Mouse (Mus musculus): Measurements from ENCODE around the gene Cntnap4. TPM values are rescaled to one million over a fixed set of nuclear protein-coding genes. Genes with fewer than 3 reads are reported as not detected.
A peak's percentile ranks its signal among the peaks of the same experiment; 100 is the strongest.

The Cntnap4 gene
- polyA plus RNA-seq (2012; ENCODE audit: insufficient read depth, low replicate concordance): not detected in 2 replicates

GRCm38 (mm10) chr8:112569471-112570141, at the start of gene Cntnap4:
Gene Cntnap4 (plus strand): TSS chr8:112570043.
- Histone ChIP-seq H3K27me3 (replicated peaks) (no peaks in the 10 kb centered on the region), H3K4me3 (replicated peaks) (no peak within 1 kb of the TSS), H3K36me3 (replicated peaks; ENCODE audit: low read length) (no peaks in the 10 kb centered on the region), H3K9me3 (peaks cover 7% of the 10 kb centered on the region), H3K4me1 (no peaks in the 10 kb centered on the region)
- no peak for TF ChIP-seq GATA1 (IDR thresholded peaks at IDR 0.05; ENCODE audit: borderline replicate concordance, low read length)
- TF ChIP-seq FLI1 (IDR thresholded peaks at IDR 0.05; ENCODE audit: low read length): no peak

- peak overlapping the region; percentile 1 for H3K4me3 ChIP-seq (replicated peaks)
- no peaks in the 10 kb centered on the region for H3K27me3 ChIP-seq (replicated peaks)
- no peak for TF ChIP-seq GATA1 (IDR thresholded peaks at IDR 0.05; ENCODE audit: borderline replicate concordance, low read length)
- TF ChIP-seq FLI1 (IDR thresholded peaks at IDR 0.05; ENCODE audit: low read length): no peak
- no peaks in the 10 kb centered on the region for H3K4me1 ChIP-seq
- H3K36me3 ChIP-seq (replicated peaks; ENCODE audit: low read length): no peaks in the 10 kb centered on the region
- H3K9me3 ChIP-seq: peaks cover 59% of the 10 kb centered on the region
Observed at GRCm38 (mm10) chr8:112557376-112557775, 12.5 kb upstream of the Cntnap4 start.

GRCm38 (mm10) chr8:112570541-112570940, 698 bp downstream of the Cntnap4 start:
- H3K4me3 ChIP-seq (replicated peaks): no peak overlapping the region
- peaks cover 5% of the 10 kb centered on the region for H3K9me3 ChIP-seq
- H3K4me1 ChIP-seq: no peaks in the 10 kb centered on the region
- no peak for TF ChIP-seq GATA1 (IDR thresholded peaks at IDR 0.05; ENCODE audit: borderline replicate concordance, low read length)
- no peak for TF ChIP-seq FLI1 (IDR thresholded peaks at IDR 0.05; ENCODE audit: low read length)
- H3K36me3 ChIP-seq (replicated peaks; ENCODE audit: low read length): no peaks in the 10 kb centered on the region
- no peaks in the 10 kb centered on the region for H3K27me3 ChIP-seq (replicated peaks)

DNA sequence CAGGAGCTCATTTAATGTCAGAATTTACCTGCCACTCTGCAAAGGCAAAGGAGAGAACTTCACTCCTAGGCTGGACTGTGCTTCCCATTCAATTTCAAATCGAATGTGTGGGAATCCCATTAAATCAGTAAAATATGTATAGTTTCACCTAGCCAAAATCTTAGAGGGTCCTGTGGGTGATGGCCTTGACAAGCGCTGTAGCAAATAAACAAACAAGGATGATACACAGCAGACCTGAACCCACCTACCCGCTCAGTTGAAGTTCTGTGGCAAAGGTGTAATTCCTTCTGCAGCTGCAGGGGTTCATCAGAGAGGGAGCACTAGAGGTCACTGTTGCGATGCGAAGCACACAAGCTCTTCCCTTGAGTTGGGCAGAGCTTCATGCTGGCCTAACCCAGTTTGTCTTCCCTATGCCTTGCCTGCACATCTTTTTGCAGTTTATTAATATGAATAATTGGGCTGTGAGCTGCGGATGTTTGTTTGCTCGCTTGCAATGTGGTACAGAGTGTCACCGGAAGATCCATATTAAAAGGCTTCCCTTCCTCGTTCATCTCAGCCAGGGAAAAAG, 1.6 kb downstream of the Cntnap4 start:
- H3K4me1 ChIP-seq: no peaks in the 10 kb centered on the region
- peak overlapping the region; percentile 8 for H3K4me3 ChIP-seq (replicated peaks)
- no peaks in the 10 kb centered on the region for H3K27me3 ChIP-seq (replicated peaks)
- TF ChIP-seq FLI1 (IDR thresholded peaks at IDR 0.05; ENCODE audit: low read length) (no peak), GATA1 (IDR thresholded peaks at IDR 0.05; ENCODE audit: borderline replicate concordance, low read length) (no peak)
- H3K9me3 ChIP-seq: peaks cover 1% of the 10 kb centered on the region; the same call in 1 of the 2 replicates
- H3K36me3 ChIP-seq (replicated peaks; ENCODE audit: low read length): no peaks in the 10 kb centered on the region

GRCm38 (mm10) chr8:112581473-112581872, 11.6 kb downstream of the Cntnap4 start:
- TF ChIP-seq FLI1 (IDR thresholded peaks at IDR 0.05; ENCODE audit: low read length) (no peak), GATA1 (IDR thresholded peaks at IDR 0.05; ENCODE audit: borderline replicate concordance, low read length) (no peak)
- H3K9me3 ChIP-seq: peaks cover 31% of the 10 kb centered on the region

GRCm38 (mm10) chr8:112583440-112583839, 13.6 kb downstream of the Cntnap4 start:
- no peak for TF ChIP-seq GATA1 (IDR thresholded peaks at IDR 0.05; ENCODE audit: borderline replicate concordance, low read length)
- no peak for TF ChIP-seq FLI1 (IDR thresholded peaks at IDR 0.05; ENCODE audit: low read length)
- peaks cover 40% of the 10 kb centered on the region for H3K9me3 ChIP-seq
- no peaks in the 10 kb centered on the region for H3K4me1 ChIP-seq
- H3K36me3 ChIP-seq (replicated peaks; ENCODE audit: low read length): no peaks in the 10 kb centered on the region
- no peaks in the 10 kb centered on the region for H3K27me3 ChIP-seq (replicated peaks)
- peak overlapping the region; percentile 79 for H3K4me3 ChIP-seq (replicated peaks)

More at GRCm38 (mm10) chr8:112581473-112581872, 11.6 kb downstream of the Cntnap4 start:
- H3K4me3 ChIP-seq (replicated peaks): no peak overlapping the region
- no peaks in the 10 kb centered on the region for H3K27me3 ChIP-seq (replicated peaks)
- no peaks in the 10 kb centered on the region for H3K36me3 ChIP-seq (replicated peaks; ENCODE audit: low read length)
- no peaks in the 10 kb centered on the region for H3K4me1 ChIP-seq

- Histone ChIP-seq H3K27me3 (replicated peaks) (no peaks in the 10 kb centered on the region), H3K4me1 (no peaks in the 10 kb centered on the region), H3K9me3 (peaks cover 63% of the 10 kb centered on the region), H3K36me3 (replicated peaks; ENCODE audit: low read length) (no peaks in the 10 kb centered on the region), H3K4me3 (replicated peaks) (no peak overlapping the region)
- no peak for TF ChIP-seq FLI1 (IDR thresholded peaks at IDR 0.05; ENCODE audit: low read length)
- TF ChIP-seq GATA1 (IDR thresholded peaks at IDR 0.05; ENCODE audit: borderline replicate concordance, low read length): no peak
Observed at GRCm38 (mm10) chr8:112588357-112589051, 18.7 kb downstream of the Cntnap4 start.

GRCm38 (mm10) chr8:112589052-112589389, 19.2 kb downstream of the Cntnap4 start:
- Histone ChIP-seq H3K27me3 (replicated peaks) (no peaks in the 10 kb centered on the region), H3K4me1 (no peaks in the 10 kb centered on the region), H3K9me3 (peaks cover 63% of the 10 kb centered on the region), H3K36me3 (replicated peaks; ENCODE audit: low read length) (no peaks in the 10 kb centered on the region), H3K4me3 (replicated peaks) (no peak overlapping the region)
- no peak for TF ChIP-seq FLI1 (IDR thresholded peaks at IDR 0.05; ENCODE audit: low read length)
- no peak for TF ChIP-seq GATA1 (IDR thresholded peaks at IDR 0.05; ENCODE audit: borderline replicate concordance, low read length)

GRCm38 (mm10) chr8:112596023-112596776, 26.4 kb downstream of the Cntnap4 start:
- Histone ChIP-seq H3K27me3 (replicated peaks) (no peaks in the 10 kb centered on the region), H3K9me3 (peaks cover 55% of the 10 kb centered on the region)

More at GRCm38 (mm10) chr8:112596023-112596776, 26.4 kb downstream of the Cntnap4 start:
- peak overlapping the region; percentile 54 for H3K4me3 ChIP-seq (replicated peaks)
- TF ChIP-seq FLI1 (IDR thresholded peaks at IDR 0.05; ENCODE audit: low read length) (no peak), GATA1 (IDR thresholded peaks at IDR 0.05; ENCODE audit: borderline replicate concordance, low read length) (no peak)
- H3K4me1 ChIP-seq: no peaks in the 10 kb centered on the region
- no peaks in the 10 kb centered on the region for H3K36me3 ChIP-seq (replicated peaks; ENCODE audit: low read length)

Measured in megakaryocyte, embryonic 14.5 days (primary cell).